Mouse (Mus musculus) erythroblast, adult 5-6 weeks (primary cell): ENCODE results near the gene Dnajb11. TPM values are rescaled to one million over a fixed set of nuclear protein-coding genes. Genes with fewer than 3 reads are reported as not detected.

ENCODE experiments used
- ATAC-seq: replicated peaks from 2 replicates; pipeline ENCODE4 v1.8.0; 2016; ENCODE audit warnings: moderate number of reproducible peaks, mild to moderate bottlenecking, moderate TSS enrichment, inconsistent platforms; ENCODE audit not compliant: poor library complexity, low FRiP score, severe bottlenecking
- total RNA-seq, 2 experiments: library from RNA; stranded (forward) in 1 of 2; stranded (reverse) in 1 of 2; fragments of 150-400 nt in 1 of 2; fragments of 200-764, 138-1000 nt in 1 of 2; gene quantifications; 2 replicates each; pipeline versions ENCODE4 v1.2.3 to v1.2.4; 2015 to 2017; ENCODE audit warnings: low replicate concordance in 2 of 2

Dnajb11 gene
- total RNA-seq, 2 experiments from 2014 or later, result 42.3 to 43.8 TPM

DNA sequence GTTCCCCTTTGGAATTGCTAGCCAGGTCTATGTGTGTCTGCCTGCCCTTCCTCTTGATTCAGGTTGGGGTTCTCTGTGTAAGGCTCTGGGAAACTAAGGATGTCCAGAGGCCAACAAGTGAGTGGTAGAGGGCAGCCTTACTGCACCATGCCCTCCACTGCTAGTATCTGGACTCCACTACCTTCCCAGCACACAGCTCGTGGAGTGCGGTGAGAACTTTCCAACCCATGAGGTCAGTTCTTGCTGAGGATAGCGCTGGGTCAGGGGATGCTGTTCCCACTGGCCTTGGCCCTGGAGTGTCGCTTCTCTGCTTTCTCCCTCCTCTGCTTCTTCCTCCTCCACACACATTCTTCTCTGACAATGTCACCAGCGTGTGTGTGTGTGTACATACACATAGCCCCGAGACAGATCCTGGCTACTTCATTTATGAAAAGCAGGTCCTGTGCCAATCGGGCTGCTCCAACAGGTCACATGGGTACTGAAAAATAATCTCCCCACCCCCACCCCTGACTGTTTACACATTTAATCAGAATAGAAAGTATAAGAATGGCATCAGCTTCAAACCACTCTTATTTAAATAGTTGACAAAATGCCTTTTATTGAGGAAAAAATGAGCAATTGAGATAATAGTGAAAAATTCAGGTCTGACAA lies 22.4 kb downstream of the Dnajb11 start:
- ATAC-seq, result no peak

- ATAC-seq, result no peak
Measured at GRCm38 (mm10) chr16:22880900-22881299, 23.3 kb downstream of the Dnajb11 start.

DNA sequence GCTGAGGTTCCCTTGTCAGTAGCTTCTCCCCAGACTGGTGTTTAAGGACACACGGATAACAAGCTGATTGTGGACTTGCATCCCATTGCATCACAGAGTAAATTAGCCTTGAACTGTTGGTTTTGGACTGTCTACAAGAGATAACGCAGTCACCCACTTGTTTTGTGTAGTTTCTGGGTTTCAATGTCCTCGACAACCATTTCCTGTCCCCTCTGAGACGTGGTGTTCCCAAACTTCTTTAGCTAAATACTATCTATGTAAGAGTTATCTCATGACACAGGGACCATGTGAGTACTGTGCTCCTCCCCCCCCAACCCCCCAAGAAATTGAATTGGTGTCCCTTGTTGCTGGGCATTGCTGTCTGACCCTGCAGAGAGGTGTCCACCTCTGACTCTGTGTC lies 23.8 kb downstream of the Dnajb11 start:
- no peak for ATAC-seq

DNA sequence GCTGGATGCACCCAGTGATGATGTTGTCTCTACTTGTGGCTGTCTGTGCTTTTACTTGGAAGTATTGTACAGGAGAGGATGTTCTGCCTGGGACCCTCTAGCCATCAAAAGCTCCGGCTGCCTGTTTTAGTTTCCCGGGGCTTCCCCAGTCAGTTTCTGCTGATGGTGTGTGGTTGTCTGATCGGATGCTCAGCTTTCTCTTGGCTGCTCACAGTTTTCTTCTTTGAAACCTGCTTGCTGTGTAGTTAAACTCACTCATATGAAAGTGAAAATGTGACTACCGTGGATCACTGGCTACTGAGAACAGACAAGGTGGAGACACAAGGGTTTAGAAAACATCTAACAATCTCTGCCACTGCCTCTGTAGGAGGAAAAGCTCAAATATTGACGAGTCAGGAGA lies 25.8 kb downstream of the Dnajb11 start:
- no peak for ATAC-seq

GRCm38 (mm10) chr16:22885356-22885755 lies 27.7 kb downstream of the Dnajb11 start:
- no peak for ATAC-seq

GRCm38 (mm10) chr16:22886726-22887125 lies 29.1 kb downstream of the Dnajb11 start:
- ATAC-seq, result no peak

DNA sequence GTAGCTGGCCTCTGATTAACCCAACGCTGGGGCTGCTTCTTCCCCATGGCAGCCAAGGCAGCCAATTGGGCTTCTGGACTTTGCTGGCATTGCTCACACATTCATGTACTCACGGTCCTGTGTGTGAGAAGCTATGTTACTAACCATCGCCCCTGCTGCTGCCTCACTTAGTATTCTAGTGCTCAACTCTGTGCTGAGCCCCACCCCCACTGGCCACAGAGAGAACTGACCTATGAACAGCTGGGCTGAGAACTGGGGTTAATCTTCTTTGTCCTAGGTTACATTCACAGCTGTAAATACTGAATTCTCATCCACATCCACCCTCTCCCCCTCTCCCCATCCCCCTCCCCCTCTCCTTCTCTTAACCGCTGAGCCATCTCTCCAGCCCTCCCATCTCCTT lies 31.2 kb downstream of the Dnajb11 start:
- ATAC-seq, result no peak

DNA sequence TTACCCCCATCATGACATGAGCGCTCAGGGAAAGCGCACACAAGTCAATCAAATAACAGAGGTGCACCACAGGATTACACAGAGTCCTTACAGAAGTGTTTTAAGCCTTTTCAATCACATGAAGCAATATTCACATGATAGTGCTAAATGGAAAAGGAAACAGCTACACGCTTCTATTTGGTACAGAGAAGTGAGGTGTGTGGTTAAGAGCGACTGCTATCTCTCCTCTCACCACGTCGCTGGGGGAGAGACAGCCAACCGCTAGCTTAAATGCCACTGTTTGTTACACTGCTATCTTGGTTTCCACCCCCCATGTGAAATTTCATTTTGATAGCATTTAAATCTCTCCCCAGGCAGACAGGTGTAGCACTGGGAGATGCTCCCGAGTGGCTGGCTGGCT lies 32.1 kb downstream of the Dnajb11 start:
- ATAC-seq, result no peak

DNA sequence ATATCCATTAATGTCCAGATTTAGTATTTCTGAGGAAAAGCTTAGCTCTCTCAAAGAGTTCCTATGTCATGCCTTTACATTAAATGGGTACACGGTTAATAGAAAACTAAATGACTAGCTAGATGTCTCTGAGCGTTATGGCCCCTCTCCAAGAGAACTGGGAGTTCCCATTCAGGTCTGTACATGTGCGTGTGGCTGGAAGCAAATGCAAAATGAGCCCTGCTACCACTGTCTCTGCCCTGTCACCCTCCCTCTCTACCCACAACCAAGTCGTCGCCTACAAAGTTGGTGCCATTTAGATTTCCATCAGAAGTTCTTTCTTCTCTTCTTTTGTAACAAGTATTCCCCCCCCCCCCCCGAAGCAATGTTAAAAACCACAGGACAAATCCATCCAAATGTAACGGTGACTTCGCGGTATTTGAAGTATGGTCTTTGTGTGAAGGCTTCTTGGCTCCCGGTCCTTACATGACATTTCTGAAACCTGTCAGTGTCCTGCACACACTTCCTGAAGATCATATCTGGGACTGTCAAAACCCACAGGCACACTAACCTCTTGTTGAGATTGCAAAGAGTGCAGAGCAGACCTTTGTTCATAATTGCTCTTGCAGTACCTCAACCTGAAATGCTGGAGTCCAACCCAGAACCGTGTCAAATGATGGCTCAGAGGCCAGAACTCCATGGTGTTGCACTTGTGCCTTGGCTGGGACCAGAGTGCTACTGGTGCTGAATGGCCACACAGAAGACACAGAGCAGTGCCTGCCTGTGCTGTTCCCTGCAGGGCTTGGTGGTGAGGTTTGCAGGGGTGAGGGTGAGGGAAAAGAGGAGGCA lies 33.3 kb downstream of the Dnajb11 start, which contains the start of gene Ahsg:
Gene Ahsg (plus strand): TSS at position 595 of the 828 bp plus-strand sequence.
- ATAC-seq, result no peak

GRCm38 (mm10) chr16:22891733-22892154 lies 34.1 kb downstream of the Dnajb11 start:
- ATAC-seq, result no peak

DNA sequence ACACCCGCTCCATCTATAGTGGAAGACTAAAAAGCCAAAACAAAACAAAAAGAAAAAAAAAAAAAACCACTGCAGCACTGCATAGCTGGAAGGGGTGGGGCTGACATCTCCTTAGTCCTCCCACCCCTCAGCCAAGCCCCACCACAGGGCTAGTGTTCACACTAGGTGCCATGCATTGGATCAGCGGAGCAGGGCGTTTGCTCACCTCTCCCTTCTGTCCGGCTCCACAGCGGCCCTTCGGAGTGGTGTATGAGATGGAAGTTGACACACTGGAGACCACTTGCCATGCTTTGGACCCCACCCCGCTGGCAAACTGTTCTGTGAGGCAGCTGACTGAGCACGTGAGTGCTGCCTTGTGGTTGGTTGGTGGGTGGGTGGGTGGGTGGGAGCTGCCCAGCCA lies 36.5 kb downstream of the Dnajb11 start:
- ATAC-seq, result no peak

- ATAC-seq, result no peak
Measured at GRCm38 (mm10) chr16:22896618-22897017, 39.0 kb downstream of the Dnajb11 start.

DNA sequence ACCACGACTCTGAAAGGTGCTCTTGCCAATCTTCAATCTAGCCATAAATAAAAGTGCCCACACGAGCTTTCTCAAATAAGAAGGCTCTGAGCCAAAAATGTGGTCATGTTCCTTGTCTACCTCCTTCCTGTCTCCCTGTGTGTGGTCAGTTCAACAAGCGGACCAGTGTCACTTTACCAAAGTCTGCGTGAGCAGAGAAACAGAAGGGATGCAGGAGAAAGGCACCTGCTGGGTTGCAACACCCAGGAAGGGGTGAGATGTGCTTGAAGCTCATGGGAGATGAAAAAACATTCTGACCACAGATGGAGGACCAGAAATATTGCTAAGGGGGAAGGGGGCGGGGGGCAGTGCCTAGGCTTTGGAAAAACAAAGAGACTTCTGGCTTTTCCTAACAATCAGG lies 41.7 kb downstream of the Dnajb11 start:
- no peak for ATAC-seq

- ATAC-seq, result no peak
Measured at GRCm38 (mm10) chr16:22899866-22900570, 42.4 kb downstream of the Dnajb11 start.

GRCm38 (mm10) chr16:22901326-22901725 lies 43.7 kb downstream of the Dnajb11 start:
- no peak for ATAC-seq

GRCm38 (mm10) chr16:22909290-22909689 lies 51.6 kb downstream of the Dnajb11 start:
- ATAC-seq, result no peak

- no peak for ATAC-seq
Measured at GRCm38 (mm10) chr16:22911986-22912385, 54.3 kb downstream of the Dnajb11 start.

DNA sequence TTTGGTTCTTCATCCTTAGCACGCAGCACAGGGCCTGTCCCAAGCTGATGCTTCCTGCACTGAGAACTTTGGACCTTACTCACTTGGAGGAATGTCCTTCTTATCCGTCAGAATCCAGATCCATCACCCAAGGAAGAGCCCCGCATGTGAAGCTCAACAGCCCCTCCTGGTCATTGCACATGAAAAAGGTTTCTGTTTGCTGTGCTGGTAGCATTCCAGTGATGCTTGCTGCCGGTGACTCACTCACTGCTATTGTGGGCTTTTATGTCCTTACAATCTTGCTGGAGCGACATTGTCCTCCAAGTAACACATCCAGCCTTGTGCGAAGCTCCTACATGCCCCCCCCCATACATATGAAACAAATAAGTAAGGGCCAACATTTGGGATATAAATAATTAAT lies 55.2 kb downstream of the Dnajb11 start:
- ATAC-seq, result no peak

GRCm38 (mm10) chr16:22914276-22914675 lies 56.6 kb downstream of the Dnajb11 start:
- ATAC-seq, result no peak

- no peak for ATAC-seq
Measured at GRCm38 (mm10) chr16:22918034-22918433, 60.4 kb downstream of the Dnajb11 start, which contains the start of gene Fetub. Fetub (plus strand) TSS chr16:22918334.
